Mouse (Mus musculus) embryonic fibroblast, embryonic 13.5 days (primary cell): Measurements from ENCODE around the gene Sugct. TPM values are rescaled to one million over a fixed set of nuclear protein-coding genes. Genes with fewer than 3 reads are reported as not detected.
A peak's percentile ranks its signal among the peaks of the same experiment; 100 is the strongest.

Source experiments
- H3K27ac ChIP-seq: 2 replicates; pipeline ENCODE4 v1.5.1; 2012; ENCODE audit warnings: low read length, control low read depth, inconsistent platforms; ENCODE audit not compliant: insufficient read depth
- H3K4me1 ChIP-seq: 2 replicates; pipeline ENCODE4 v1.6.1; 2011; ENCODE audit warnings: low read length; ENCODE audit not compliant: control insufficient read depth, insufficient read depth
- H3K4me3 ChIP-seq: 2 replicates; pipeline ENCODE4 v1.5.1; 2011; ENCODE audit warnings: mild to moderate bottlenecking, control low read depth, low read length; ENCODE audit not compliant: insufficient read depth
- CTCF ChIP-seq: IDR thresholded peaks from 2 replicates; pipeline ENCODE4 v1.5.1; 2011; ENCODE audit warnings: mild to moderate bottlenecking, control low read depth, low read length, moderate library complexity, borderline replicate concordance; ENCODE audit not compliant: insufficient read depth
- POLR2A ChIP-seq: IDR thresholded peaks from 2 replicates; pipeline ENCODE4 v1.6.1; 2011; ENCODE audit warnings: low read depth, mild to moderate bottlenecking, control low read depth, low read length, moderate library complexity
- polyA plus RNA-seq: library from polyadenylated mRNA; stranded (reverse); fragments of >200 nt; gene quantifications from 2 replicates; pipeline ENCODE4 v1.2.4, GENCODE M21; 2011; ENCODE audit warnings: low read depth; ENCODE audit not compliant: missing spikeins, insufficient read length

Sugct gene
- 2.1 and 3.3 TPM in 2 replicates for polyA plus RNA-seq

DNA sequence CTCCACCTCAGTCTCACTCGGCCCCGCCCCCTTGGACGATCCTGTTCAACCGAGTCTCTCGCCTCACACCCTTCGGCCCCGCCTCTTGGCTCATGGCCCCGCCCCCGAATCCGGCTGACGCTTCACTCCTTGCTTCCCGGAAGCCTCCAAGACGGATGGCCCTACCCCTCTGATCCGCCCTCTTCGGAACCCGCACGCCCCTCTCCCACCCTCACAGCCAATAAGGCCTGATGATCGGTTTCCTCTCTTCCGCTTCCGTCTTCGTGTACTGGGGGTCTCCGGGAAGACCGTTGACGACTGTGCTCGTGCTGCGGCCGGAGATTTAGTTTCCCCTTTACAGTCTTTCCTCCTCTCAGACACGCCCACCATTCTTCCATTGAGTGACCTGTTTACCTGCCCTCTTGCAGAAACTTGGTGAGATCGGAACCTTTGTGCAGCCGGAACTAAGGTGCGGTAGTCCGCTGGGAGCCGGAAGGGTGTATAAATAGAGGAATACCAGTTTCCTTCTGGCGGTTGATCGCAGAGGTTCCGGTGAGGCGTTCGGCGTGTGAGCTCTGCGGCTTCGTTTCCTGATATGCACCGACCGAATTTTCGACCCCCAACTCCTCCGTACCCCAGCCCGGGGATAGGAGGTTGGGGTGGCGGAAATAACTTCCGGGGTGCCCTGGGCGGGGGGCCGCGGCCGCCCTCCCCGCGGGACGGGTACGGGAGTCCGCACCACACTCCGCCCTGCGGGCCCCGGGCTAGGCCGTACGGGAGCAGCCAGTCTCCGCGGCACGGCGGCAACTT is at the start of gene Sugct, which contains the start of gene Mplkip:
Gene Sugct, minus strand, starts transcription at position 643 of the 789 bp plus-strand sequence.
Gene Mplkip, plus strand, starts transcription at position 282 of the 789 bp plus-strand sequence.
- TF ChIP-seq CTCF (no peak), POLR2A (peak; percentile 88)
- peak within 1 kb of the TSS; percentile 88 for H3K27ac ChIP-seq
- peak within 1 kb of the TSS; percentile 87 for H3K4me3 ChIP-seq
- H3K4me1 ChIP-seq = peaks cover 3% of the 10 kb centered on the region; the same call in 1 of the 2 replicates

GRCm38 (mm10) chr13:17728798-17729197 is 33.4 kb upstream of the Sugct start:
- TF ChIP-seq POLR2A (no peak), CTCF (no peak)
- Histone ChIP-seq H3K4me1 (no peaks in the 10 kb centered on the region), H3K4me3 (no peak overlapping the region), H3K27ac (no peak overlapping the region)

- TF ChIP-seq POLR2A (no peak), CTCF (no peak)
- H3K4me1 ChIP-seq = no peaks in the 10 kb centered on the region
- H3K4me3 ChIP-seq = no peak overlapping the region
- H3K27ac ChIP-seq = no peak overlapping the region
Observed at GRCm38 (mm10) chr13:17727922-17728321, 32.6 kb upstream of the Sugct start.

DNA sequence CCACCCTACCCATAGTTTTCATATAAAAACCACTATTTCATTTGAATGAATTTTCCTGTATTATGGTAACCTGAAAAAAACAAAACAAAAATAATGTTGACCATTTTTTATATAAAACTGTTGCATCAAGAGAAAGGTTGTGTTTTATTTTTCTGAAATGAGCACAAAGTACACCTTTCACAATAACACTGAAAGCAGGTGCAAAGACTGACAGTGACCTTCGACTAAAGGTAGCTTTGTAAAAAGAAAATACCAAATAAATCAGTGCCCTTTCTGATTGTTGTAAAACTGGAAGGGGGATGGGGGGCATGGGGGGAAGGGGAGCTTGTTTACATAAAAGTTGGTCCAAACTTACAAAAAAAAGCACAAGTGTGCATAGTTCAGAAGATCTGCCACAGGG is 22.0 kb upstream of the Sugct start:
- Histone ChIP-seq H3K4me1 (no peaks in the 10 kb centered on the region), H3K27ac (no peak overlapping the region), H3K4me3 (no peak overlapping the region)
- no peak for TF ChIP-seq CTCF

GRCm38 (mm10) chr13:17708784-17709311 is 13.5 kb upstream of the Sugct start:
- peaks cover 12% of the 10 kb centered on the region for H3K4me1 ChIP-seq

DNA sequence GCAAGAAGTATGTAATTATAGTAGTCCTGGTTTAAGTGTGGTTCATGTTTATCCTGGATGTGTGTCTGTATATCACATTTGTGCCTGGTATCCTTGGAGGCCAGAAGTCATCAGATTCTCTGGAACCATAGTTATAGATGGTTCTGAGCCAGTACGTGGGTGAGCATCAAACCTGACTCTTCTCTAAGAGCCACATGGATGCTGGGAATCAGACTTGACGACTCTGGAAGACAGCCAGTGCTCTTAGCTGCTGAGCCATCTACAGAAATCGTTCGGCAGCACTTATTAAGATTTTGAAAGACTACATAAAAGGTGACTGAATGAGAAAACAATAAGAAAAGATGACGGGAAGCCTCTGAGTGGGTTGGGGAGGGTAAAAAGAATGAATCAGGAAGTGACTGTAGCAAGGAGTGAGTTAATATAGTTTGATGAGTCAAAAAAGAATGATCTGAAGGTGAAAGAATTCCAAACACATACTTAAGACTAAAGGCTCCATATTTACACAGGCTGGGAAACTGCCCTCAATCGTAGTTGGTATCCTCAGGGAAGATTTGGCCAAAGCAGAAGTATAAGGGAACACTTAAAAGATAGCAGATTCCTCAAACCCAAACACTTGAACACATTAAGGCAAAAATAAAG is 10.0 kb upstream of the Sugct start:
- no peak for TF ChIP-seq CTCF
- TF ChIP-seq POLR2A = no peak
- Histone ChIP-seq H3K4me3 (no peak overlapping the region), H3K27ac (peak overlapping the region; percentile 35), H3K4me1 (peaks cover 12% of the 10 kb centered on the region)

More at GRCm38 (mm10) chr13:17708784-17709311, 13.5 kb upstream of the Sugct start:
- Histone ChIP-seq H3K27ac (no peak overlapping the region), H3K4me3 (no peak overlapping the region)
- TF ChIP-seq CTCF (no peak), POLR2A (no peak)

DNA sequence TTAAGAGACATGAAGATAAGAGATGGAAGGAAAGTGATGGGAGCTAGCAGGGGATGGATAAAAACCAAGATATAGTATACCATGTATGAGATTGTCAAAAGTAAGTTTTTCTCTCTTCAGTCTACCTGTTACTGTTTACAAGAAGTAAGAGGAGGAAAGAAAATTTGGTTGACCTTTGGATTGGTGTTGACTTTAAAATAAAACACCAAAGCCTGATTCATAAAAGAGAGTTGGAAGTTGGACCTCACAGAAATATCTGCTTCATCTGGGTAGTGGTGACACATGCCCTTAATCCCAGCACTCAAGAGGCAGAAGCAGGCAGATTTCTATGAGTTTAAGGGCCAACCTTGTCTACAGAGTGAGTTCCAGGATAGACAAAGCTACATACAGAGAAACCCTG is 7.0 kb upstream of the Sugct start:
- TF ChIP-seq CTCF (no peak), POLR2A (no peak)
- Histone ChIP-seq H3K4me1 (peaks cover 15% of the 10 kb centered on the region), H3K4me3 (no peak overlapping the region), H3K27ac (no peak overlapping the region)

- TF ChIP-seq POLR2A (no peak), CTCF (no peak)
- no peak overlapping the region for H3K27ac ChIP-seq
- H3K4me3 ChIP-seq = no peak overlapping the region
- peaks cover 15% of the 10 kb centered on the region for H3K4me1 ChIP-seq
Observed at GRCm38 (mm10) chr13:17701322-17701721, 6.0 kb upstream of the Sugct start.

DNA sequence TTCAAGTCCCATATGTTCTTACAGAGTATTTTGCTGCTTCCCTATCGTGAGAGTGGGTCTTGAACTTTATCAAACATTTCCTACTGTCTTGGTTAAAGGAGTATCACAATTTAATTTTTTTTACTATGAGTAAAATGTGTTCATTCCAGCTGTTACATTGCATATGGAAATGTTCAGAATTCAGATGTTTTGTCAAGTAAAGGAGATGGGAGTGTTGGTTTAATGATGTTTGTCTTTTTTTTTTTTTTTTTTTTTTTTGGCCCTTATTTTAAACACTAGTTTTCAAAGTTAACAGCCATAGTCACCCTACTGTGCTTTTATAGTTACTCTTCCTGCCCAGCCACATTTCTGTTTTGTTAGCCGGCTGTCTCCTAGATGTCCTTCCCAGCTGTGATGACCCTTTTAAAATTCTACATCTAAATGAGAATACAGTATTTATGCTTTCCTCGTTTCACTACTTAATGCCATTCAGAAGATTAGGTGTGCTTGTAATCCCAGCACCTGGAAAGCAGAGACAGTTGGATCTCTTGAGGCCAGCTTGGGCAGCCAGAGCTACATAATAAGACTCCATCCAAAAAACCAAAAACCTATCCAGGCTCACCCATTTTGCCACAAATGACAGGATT is 4.8 kb upstream of the Sugct start:
- Histone ChIP-seq H3K27ac (no peak overlapping the region), H3K4me3 (no peak overlapping the region), H3K4me1 (peaks cover 9% of the 10 kb centered on the region)
- TF ChIP-seq POLR2A (no peak), CTCF (no peak)
